Mouse (Mus musculus) embryonic facial prominence, embryonic 15.5 days (tissue): ENCODE measurements around the gene Cd7. TPM values are rescaled to one million over a fixed set of nuclear protein-coding genes. Genes with fewer than 3 reads are reported as not detected.
A peak's percentile ranks its signal among the peaks of the same experiment; 100 is the strongest.
"Not testable (repeated sequence)": the region's sequence is repeated elsewhere in the genome, so short reads cannot be mapped to it uniquely, and the experiment has no call there.

ENCODE experiments used
- ATAC-seq: fragments of 200-750 bp; cut with Nextera tagmentation; 2 replicates; pipeline ENCODE4 v1.8.0; 2017; ENCODE audit warnings: low read depth, moderate TSS enrichment; ENCODE audit not compliant: insufficient number of reproducible peaks, low FRiP score, low TSS enrichment
- H3K27ac ChIP-seq: fragments of 300-500 bp; sonication (generic); replicated peaks from 2 replicates; pipeline ENCODE4 v1.5.1; 2015; ENCODE audit warnings: mild to moderate bottlenecking, inconsistent platforms
- H3K27me3 ChIP-seq: fragments of 300-500 bp; sonication (generic); 2 replicates; pipeline ENCODE4 v1.6.1; 2015; ENCODE audit warnings: inconsistent platforms
- H3K36me3 ChIP-seq: fragments of 300-500 bp; sonication (generic); 2 replicates; pipeline ENCODE4 v1.6.1; 2015; ENCODE audit warnings: mild to moderate bottlenecking, inconsistent platforms
- H3K4me1 ChIP-seq: fragments of 300-500 bp; sonication (generic); 2 replicates; pipeline ENCODE4 v1.6.1; 2015; ENCODE audit warnings: inconsistent platforms
- H3K4me2 ChIP-seq: fragments of 300-500 bp; sonication (generic); replicated peaks from 2 replicates; pipeline ENCODE4 v1.6.1; 2015; ENCODE audit warnings: mild to moderate bottlenecking, inconsistent platforms
- H3K4me3 ChIP-seq: fragments of 300-500 bp; sonication (generic); replicated peaks from 2 replicates; pipeline ENCODE4 v1.5.1; 2015; ENCODE audit warnings: mild to moderate bottlenecking, inconsistent platforms
- H3K9ac ChIP-seq: fragments of 300-500 bp; sonication (generic); 2 replicates; pipeline ENCODE4 v1.6.1; 2015; ENCODE audit warnings: inconsistent platforms
- H3K9me3 ChIP-seq: fragments of 300-500 bp; sonication (generic); replicated peaks from 2 replicates; pipeline ENCODE4 v1.6.1; 2016; ENCODE audit warnings: inconsistent platforms
- WGBS: fragments of 180-500 bp; shearing (Covaris S2); methylation state at CpG from one replicate; pipeline ENCODE4 v1.1.7; 2015; 5-methylcytosine and 5-hydroxymethylcytosine counted together
- polyA plus RNA-seq: library from polyadenylated mRNA; unstranded; fragments of >200 nt; fragmentation: Nextera tagmentation; extraction: Ambion mirVana; gene quantifications from 2 replicates; pipeline ENCODE4 v1.2.1, GENCODE M21; 2015

Cd7 gene
- polyA plus RNA-seq, 1 experiment from 2014 or later, result 1.1 TPM

DNA sequence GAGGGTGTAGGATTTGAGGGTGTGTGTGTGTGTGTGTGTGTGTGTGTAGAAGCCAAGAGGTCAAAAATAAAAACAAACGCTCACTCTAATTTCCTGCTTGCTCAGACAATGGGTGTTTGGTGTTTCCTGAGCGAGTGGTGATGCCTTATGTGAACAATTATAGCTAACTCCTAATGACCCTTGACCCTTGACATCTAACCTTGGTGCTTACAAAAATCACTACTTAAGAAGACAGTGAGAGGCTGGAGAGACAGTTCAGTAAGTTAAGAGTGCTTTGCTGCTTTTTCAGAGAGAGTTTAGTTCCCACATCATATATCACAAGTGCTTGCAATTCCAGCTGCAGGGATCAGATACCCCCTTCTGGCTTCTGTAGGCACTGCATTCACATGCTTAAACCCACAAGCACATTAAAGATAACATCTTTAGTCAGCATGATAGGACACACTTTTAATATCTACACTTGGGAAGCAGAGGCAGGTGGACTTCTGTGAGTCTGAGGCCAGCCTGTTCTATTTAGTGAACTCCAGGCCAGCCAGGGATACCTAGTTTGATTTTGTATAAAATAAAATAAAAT, 8.7 kb upstream of the Cd7 start:
- Histone ChIP-seq H3K9me3 (no peaks in the 10 kb centered on the region), H3K4me1 (no peaks in the 10 kb centered on the region), H3K27ac (no peak overlapping the region), H3K4me3 (no peak overlapping the region), H3K27me3 (no peaks in the 10 kb centered on the region), H3K4me2 (no peak overlapping the region), H3K9ac (no peak overlapping the region), H3K36me3 (no peaks in the 10 kb centered on the region)
- ATAC-seq, result no peak
- WGBS, result 33% methylated on average over 2 of the region's 2 CpGs

DNA sequence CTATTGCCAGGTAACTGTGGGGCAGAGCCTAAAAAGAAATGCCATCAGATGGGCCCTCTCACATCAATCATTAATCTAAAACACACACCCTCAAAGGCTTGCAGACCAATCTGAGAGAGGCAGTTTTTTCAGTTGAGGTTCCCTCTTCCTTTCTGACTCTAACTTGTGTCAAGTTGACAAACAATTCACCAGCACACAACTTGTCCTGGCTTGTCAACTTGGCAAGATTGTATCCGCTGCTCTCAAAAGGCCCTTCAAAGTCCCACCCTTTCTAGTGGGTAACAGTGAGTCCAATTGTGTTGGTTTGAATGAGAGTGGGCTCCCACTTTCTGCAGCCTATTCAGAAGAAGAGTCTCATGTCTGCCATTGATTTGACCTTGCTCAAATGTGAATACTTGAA, 6.1 kb upstream of the Cd7 start:
- H3K9ac ChIP-seq, result no peak overlapping the region
- H3K36me3 ChIP-seq, result no peaks in the 10 kb centered on the region
- no peak overlapping the region for H3K4me2 ChIP-seq
- no peaks in the 10 kb centered on the region for H3K4me1 ChIP-seq
- H3K27ac ChIP-seq, result no peak overlapping the region
- no peaks in the 10 kb centered on the region for H3K9me3 ChIP-seq
- no peak for ATAC-seq
- H3K27me3 ChIP-seq, result no peaks in the 10 kb centered on the region
- no peak overlapping the region for H3K4me3 ChIP-seq
- 70% methylated on average over 1 of the region's 1 CpGs for WGBS

DNA sequence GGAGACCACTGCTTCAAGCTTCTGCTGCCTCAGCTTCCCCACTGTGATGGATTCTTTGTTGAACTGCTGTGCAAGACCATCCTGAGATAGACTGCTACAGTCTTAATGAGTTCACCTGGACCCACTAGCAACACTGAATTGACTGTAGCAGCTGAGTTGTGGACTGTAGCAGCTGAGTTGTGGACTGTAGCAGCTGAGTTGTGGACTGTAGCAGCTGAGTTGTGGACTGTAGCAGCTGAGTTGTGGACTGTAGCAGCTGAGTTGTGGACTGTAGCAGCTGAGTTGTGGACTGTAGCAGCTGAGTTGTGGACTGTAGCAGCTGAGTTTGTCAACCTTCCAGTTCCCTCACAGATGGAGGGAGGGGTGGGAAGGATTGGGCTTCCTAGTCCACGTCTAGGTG, 3.8 kb upstream of the Cd7 start:
- WGBS, result 40% methylated on average over 1 of the region's 1 CpGs
- H3K4me2 ChIP-seq, H3K27ac ChIP-seq, H3K27me3 ChIP-seq, H3K4me1 ChIP-seq, H3K9ac ChIP-seq, H3K36me3 ChIP-seq, H3K9me3 ChIP-seq, ATAC-seq, H3K4me3 ChIP-seq: not testable (repeated sequence)

DNA sequence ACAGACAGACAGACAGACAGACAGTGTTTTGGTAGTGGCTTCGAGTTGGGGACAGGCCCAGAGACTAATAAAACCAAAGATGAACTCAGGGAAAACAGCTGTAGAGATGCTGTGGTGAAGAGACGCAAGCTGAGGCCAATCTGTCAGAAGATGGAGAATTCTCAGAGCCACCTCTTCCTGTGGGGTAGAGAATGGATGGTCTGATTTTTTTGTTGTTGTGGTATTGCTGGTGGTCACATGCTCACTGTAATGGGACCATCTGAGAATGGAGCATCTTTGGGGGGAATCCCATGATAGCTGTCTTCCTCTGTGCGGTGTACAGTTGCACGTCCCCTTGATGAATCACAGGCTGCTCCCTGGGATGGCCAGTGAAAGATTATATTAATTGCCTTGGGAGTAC, 3.3 kb upstream of the Cd7 start:
- no peak overlapping the region for H3K4me3 ChIP-seq
- H3K9ac ChIP-seq, result no peak overlapping the region
- no peak overlapping the region for H3K27ac ChIP-seq
- 57% methylated on average over 4 of the region's 4 CpGs for WGBS
- 0 out of 2 replicates have a peak, but pooled peaks cover under 1% of the 10 kb centered on the region for H3K27me3 ChIP-seq
- no peak for ATAC-seq
- H3K36me3 ChIP-seq, result no peaks in the 10 kb centered on the region
- no peaks in the 10 kb centered on the region for H3K9me3 ChIP-seq
- H3K4me1 ChIP-seq, result no peaks in the 10 kb centered on the region
- H3K4me2 ChIP-seq, result no peak overlapping the region

DNA sequence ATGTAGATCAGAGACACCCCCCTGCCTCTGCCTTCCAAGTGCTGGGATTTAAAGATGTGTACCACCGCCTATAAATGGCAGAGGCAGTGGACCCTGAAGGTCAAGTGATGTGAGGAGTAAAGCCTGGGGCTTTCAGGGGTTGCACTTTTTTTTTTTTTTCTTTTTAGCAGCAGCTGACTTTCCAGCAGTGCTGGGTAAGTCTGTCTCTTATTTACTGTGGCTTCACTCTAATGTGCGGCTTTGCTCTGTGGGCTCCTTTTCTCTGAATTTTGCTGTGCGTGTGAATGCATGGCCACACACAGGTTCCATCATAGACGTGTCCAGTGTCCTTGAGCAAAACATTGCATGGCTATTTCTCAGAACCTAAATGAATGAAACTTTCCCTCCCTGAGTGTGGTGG, 2.4 kb upstream of the Cd7 start:
- Histone ChIP-seq H3K9me3 (no peaks in the 10 kb centered on the region), H3K27me3 (0 out of 2 replicates have a peak, but pooled peaks cover 3% of the 10 kb centered on the region), H3K4me3 (no peak overlapping the region), H3K4me1 (no peaks in the 10 kb centered on the region), H3K4me2 (no peak overlapping the region), H3K9ac (no peak overlapping the region), H3K36me3 (no peaks in the 10 kb centered on the region), H3K27ac (no peak overlapping the region)
- no peak for ATAC-seq
- 54% methylated on average over 4 of the region's 4 CpGs for WGBS

DNA sequence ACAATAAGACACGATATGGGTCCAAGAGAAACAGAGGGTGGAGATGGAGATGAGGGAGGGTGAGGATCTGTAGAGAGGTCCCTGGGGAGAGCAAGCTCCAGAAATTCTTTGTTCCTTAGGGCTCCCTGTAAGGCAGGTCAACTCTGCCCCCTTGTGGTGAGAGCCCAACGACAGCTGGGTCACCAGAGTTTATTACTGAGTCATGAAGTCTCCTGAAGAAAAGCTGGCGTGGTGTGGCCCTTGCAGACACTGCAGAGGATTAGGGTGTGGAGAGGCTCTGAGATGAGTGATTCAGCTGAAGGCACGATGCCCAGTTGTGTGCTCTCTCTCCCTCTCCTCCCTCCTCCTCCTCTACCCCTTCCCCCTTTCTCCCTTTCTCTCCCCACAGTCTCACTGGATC, 2.0 kb upstream of the Cd7 start:
- ATAC-seq, result no peak
- 0 out of 2 replicates have a peak, but pooled peaks cover 3% of the 10 kb centered on the region for H3K27me3 ChIP-seq
- no peaks in the 10 kb centered on the region for H3K9me3 ChIP-seq
- no peak overlapping the region for H3K4me3 ChIP-seq
- H3K27ac ChIP-seq, result no peak overlapping the region
- H3K4me2 ChIP-seq, result no peak overlapping the region
- no peak overlapping the region for H3K9ac ChIP-seq
- H3K36me3 ChIP-seq, result no peaks in the 10 kb centered on the region
- H3K4me1 ChIP-seq, result no peaks in the 10 kb centered on the region
- WGBS, result 5% methylated on average over 4 of the region's 4 CpGs

DNA sequence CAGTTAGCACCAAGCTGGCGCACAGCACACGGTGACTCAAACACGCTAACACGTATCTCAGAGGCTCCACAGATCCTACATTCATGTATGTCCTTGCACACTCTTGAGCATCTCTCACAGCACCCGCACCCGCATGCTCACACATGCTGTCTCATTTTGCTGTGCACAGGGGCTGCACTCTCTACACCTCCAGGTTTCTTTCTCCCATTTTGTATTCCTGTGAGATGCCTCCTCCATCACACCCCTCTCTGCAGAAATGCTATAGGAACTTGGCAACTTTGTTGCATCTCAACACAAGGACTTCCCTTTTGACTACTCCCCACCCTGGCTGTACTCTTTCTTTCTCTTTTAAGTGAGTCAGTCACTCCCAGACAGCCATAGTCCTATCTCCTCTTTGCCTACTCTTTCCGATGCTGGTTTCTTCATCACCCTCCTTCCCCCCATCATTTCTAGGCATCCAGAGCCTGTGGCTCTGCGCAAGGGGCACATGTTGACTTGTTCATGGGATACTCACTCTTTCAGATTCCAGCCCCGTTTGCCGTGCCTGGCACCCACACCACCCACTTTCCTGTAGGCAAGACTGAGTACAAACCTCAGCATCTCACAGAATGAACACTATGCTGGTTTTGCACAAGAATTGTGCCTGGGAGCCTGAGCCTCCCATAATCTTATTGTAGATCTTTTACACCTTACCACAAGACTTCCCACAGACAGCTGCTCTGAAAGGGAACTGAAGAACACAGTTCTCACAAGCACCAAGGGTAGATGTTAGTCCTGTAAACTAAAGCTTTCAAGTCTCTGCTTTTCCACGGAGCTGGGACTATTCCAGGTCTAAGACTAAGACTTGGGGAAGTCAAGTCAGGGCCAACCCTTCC, 615 bp downstream of the Cd7 start:
- Histone ChIP-seq H3K9ac (no peak overlapping the region), H3K27me3 (0 out of 2 replicates have a peak, but pooled peaks cover 3% of the 10 kb centered on the region), H3K4me1 (no peaks in the 10 kb centered on the region), H3K9me3 (no peaks in the 10 kb centered on the region), H3K27ac (no peak overlapping the region), H3K36me3 (no peaks in the 10 kb centered on the region), H3K4me2 (no peak overlapping the region), H3K4me3 (no peak overlapping the region)
- no peak for ATAC-seq
- WGBS, result 82% methylated on average over 11 of the region's 11 CpGs

DNA sequence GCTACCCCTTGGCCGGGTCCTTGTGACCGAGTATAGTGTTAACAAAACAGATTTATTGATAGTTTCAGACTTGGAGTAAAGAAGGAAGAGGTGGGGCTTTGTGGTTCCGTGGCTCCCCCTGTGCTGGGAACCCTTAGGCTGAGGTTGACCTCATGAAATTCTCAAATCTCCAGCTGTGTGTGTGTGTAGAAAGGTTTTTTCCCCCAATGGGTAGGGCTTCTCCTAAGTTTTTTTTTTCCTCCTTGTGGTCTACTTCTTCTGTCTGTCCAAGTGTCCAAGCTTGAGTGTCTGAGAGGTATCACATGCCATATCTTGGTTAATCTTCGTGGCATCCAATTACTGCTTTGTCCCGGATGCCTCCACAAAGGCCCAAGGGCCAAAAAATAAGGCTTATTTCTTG, 6.1 kb downstream of the Cd7 start:
- H3K4me3 ChIP-seq, result no peak overlapping the region
- WGBS, result 76% methylated on average over 5 of the region's 5 CpGs

DNA sequence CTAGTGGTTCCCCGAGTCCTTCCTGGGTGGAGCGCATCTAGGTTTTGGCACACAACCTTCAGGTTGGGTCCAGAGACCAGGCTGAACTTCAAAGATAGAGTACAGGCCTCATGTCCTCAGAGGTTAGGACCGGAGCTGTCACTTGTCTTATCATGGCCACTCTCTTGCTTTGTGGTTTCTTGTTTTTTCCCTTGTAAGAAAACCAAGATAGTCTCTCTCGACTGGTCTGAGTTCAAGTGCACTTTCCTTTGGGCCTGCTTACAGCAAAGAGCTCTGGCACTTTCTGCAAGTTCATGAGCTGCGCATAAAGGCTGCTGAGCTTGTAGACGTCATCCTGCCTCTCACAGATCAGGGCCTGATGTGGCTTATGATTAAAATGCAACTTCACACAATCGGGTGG, 12.0 kb downstream of the Cd7 start:
- no peak for ATAC-seq
- Histone ChIP-seq H3K27ac (no peak overlapping the region), H3K9me3 (no peaks in the 10 kb centered on the region), H3K4me3 (no peak overlapping the region), H3K9ac (no peak overlapping the region), H3K4me2 (no peak overlapping the region), H3K27me3 (no peaks in the 10 kb centered on the region), H3K36me3 (no peaks in the 10 kb centered on the region), H3K4me1 (no peaks in the 10 kb centered on the region)
- WGBS, result 88% methylated on average over 7 of the region's 7 CpGs

More for the DNA sequence above, 6.1 kb downstream of the Cd7 start:
- Histone ChIP-seq H3K9ac (no peak overlapping the region), H3K9me3 (no peaks in the 10 kb centered on the region), H3K4me1 (no peaks in the 10 kb centered on the region), H3K36me3 (no peaks in the 10 kb centered on the region), H3K27me3 (0 out of 2 replicates have a peak, but pooled peaks cover 3% of the 10 kb centered on the region), H3K4me2 (no peak overlapping the region), H3K27ac (no peak overlapping the region)
- no peak for ATAC-seq

DNA sequence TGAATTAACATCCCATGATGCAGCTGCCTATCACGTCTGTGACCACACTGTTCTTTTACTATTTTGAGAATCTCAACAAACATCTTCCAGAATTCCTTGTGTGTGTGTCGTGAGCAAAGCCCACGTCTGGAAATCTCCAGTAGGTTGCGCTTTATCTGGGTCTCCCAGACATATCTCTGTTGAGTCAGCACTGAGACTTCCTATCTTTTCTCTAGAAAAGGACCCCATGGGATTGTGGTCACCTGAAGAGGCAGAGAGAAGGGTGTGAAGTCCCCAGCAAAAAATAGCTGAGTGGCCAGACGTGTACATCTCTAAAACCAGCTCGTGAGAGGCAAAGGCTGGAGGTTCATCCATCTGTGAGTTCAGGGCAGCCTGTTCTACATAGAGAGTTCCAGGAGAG, 15.1 kb downstream of the Cd7 start:
- Histone ChIP-seq H3K4me1 (no peaks in the 10 kb centered on the region), H3K27ac (no peak overlapping the region), H3K27me3 (no peaks in the 10 kb centered on the region), H3K4me3 (no peak overlapping the region), H3K9me3 (no peaks in the 10 kb centered on the region), H3K4me2 (no peak overlapping the region), H3K9ac (no peak overlapping the region), H3K36me3 (no peaks in the 10 kb centered on the region)
- ATAC-seq, result no peak
- 64% methylated on average over 6 of the region's 6 CpGs for WGBS

DNA sequence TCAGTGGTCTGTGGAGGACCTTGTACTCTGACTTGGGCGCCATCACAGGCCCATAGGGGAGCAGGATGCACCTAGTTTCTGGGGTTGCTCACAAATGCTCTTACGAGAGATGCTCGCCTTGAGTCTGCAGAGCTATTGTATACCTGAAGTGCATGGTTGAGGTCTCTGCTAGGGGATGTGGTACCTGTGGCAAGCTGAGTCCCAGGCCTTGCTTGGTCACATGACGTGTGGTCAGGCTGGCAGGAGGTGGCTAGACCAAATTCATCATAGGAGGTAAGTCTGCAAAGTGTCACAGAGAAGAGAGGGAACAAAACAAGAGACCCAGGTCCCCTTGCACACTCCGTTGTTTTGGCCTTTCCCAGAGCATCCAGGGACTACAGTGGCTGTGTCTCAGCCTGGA, 19.7 kb downstream of the Cd7 start:
- Histone ChIP-seq H3K4me2 (no peak overlapping the region), H3K9ac (no peak overlapping the region), H3K27ac (no peak overlapping the region), H3K9me3 (no peaks in the 10 kb centered on the region), H3K36me3 (no peaks in the 10 kb centered on the region), H3K27me3 (no peaks in the 10 kb centered on the region), H3K4me1 (peaks cover 11% of the 10 kb centered on the region), H3K4me3 (no peak overlapping the region)
- 85% methylated on average over 5 of the region's 5 CpGs for WGBS
- ATAC-seq, result no peak

DNA sequence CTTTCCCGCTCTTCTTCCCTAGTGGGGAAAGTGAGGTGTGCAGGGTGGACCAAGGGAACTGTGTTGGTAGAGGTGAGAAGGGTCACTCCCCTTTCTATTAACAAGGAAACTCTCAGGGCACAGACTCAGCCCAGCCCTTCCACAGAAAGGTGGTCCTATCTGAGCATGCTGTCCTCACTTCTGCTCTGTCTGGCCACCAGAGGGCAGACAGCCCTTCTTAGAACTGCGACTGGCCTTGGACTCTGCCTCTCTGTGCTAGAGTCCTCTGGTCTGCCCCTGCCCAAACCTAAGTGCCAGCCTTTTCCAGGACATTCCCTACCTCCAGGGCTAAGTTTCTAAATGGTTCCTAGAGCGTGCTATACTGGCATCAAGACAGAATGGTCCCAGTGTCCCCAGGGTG, 21.5 kb downstream of the Cd7 start:
- Histone ChIP-seq H3K4me1 (peaks cover 12% of the 10 kb centered on the region), H3K27ac (no peak overlapping the region), H3K4me2 (no peak overlapping the region), H3K27me3 (no peaks in the 10 kb centered on the region), H3K9ac (no peak overlapping the region), H3K9me3 (no peaks in the 10 kb centered on the region), H3K4me3 (no peak overlapping the region), H3K36me3 (no peaks in the 10 kb centered on the region)
- 0 out of 2 replicates have a peak, but pooled peaks have one; percentile 55 for ATAC-seq
- WGBS, result 36% methylated on average over 3 of the region's 3 CpGs
